Mouse (Mus musculus): ENCODE results near the gene Olfr1198. TPM values are rescaled to one million over a fixed set of nuclear protein-coding genes. Genes with fewer than 3 reads are reported as not detected.

Gene Olfr1198
- not detected in 2 replicates for polyA plus RNA-seq (2015; fragmentation: Nextera tagmentation; extraction: Ambion mirVana)

DNA sequence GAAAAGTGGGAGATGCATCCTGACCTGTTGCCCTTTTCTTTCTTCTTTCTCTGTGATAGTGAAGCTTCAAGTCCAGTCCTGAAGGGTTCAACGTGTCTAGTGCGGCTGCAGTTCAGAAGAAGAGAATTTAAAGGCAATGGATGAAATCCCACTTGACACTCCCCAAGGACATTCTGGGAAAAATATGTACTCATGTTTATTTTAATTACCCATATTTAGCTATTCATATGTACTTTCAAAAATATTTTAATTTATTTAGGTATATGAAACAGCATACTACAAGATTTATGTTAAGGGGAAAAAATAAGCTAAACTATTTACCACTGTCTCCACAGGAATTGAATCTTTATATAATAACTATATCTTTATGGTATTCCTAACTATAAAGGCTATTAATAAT lies at the start of gene Olfr1198:
Olfr1198 (minus strand) TSS at position 101 of the 400 bp plus-strand sequence.
- H3K27ac ChIP-seq, result no peak within 1 kb of the TSS
- no peaks in the 10 kb centered on the region for H3K9me3 ChIP-seq
- H3K36me3 ChIP-seq, result no peaks in the 10 kb centered on the region
- H3K4me1 ChIP-seq (replicated peaks), result no peaks in the 10 kb centered on the region
- H3K27me3 ChIP-seq, result no peaks in the 10 kb centered on the region
- H3K4me2 ChIP-seq (replicated peaks), result no peak within 1 kb of the TSS
- H3K9ac ChIP-seq (replicated peaks), result no peak within 1 kb of the TSS
- ATAC-seq, result no peak
- no peak within 1 kb of the TSS for H3K4me3 ChIP-seq (replicated peaks)
- WGBS, result 90% methylated on average over 2 of the region's 2 CpGs

DNA sequence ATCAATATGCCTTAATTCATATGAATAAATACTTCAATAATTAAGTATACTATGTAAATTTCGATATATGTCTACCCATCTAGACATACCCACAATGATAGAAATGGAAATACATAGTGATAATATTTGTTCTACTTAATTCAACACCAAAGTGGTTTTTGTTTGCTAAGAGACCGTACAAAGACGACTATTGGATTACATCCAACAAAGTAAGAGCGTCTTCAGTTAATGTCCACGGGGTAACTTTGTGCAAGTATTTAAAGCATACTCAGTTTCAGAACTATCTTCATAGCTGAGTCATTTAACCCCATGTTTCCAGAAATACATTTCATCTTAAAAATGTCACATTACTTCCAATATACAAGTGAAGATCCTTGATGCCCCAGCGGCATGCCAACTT lies 41.6 kb upstream of the Olfr1198 start, which contains the start of gene Olfr1201:
Olfr1201 (plus strand) TSS at position 301 of the 400 bp plus-strand sequence.
- ATAC-seq, result no peak
- Histone ChIP-seq H3K4me3 (replicated peaks) (no peak within 1 kb of the TSS), H3K9me3 (no peaks in the 10 kb centered on the region), H3K36me3 (no peaks in the 10 kb centered on the region), H3K27me3 (no peaks in the 10 kb centered on the region), H3K9ac (replicated peaks) (no peak within 1 kb of the TSS), H3K4me1 (replicated peaks) (no peaks in the 10 kb centered on the region), H3K4me2 (replicated peaks) (no peak within 1 kb of the TSS), H3K27ac (no peak within 1 kb of the TSS)
- 83% methylated on average over 6 of the region's 6 CpGs for WGBS

DNA sequence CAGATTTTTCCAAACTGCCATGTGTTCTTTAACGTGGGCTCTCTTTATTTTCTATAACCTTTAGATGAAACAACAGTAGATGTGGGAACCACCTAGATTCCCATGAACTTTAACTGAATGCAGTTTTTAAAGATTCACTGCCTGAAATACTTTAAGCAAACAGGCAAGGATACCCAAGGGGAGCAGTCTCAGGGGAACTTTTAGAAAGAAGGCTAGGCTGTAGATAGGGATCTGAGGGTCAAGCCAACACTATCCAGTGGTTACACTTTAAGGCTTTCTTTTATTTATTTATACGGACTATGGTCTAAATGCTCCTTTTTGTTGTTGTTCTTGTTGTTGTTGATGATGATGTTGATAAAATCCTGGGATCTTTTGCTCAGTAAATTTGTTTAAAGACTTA lies 19.2 kb upstream of the Olfr1198 start, which contains the start of gene Olfr1200:
Olfr1200 (minus strand) TSS at position 101 of the 400 bp plus-strand sequence.
- Histone ChIP-seq H3K9ac (replicated peaks) (no peak within 1 kb of the TSS), H3K4me1 (replicated peaks) (no peaks in the 10 kb centered on the region), H3K36me3 (no peaks in the 10 kb centered on the region), H3K4me2 (replicated peaks) (no peak within 1 kb of the TSS), H3K27me3 (no peaks in the 10 kb centered on the region), H3K9me3 (no peaks in the 10 kb centered on the region), H3K27ac (no peak within 1 kb of the TSS), H3K4me3 (replicated peaks) (no peak within 1 kb of the TSS)
- ATAC-seq, result no peak
- WGBS, result 87% methylated on average over 2 of the region's 2 CpGs

DNA sequence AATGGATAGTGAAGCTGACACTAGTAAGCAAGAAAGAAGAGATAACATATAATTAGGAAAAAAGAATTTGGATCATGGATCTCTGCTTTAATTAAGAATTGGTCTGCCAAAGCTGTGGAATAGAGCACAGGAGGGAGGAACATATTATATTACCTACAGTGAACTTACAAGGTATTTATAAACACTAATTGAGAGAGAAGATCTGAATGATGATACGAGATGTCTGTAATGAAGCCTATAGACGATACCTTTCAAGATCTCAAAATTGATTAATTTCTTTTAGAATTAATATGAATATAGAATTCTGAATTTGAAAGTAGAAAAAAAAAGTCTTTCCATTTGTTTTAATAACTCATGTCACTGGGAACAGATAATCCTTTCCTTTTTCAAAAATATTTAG lies 9.2 kb upstream of the Olfr1198 start, which contains the start of gene Olfr1199:
Olfr1199 (minus strand) TSS at position 101 of the 400 bp plus-strand sequence.
- H3K4me2 ChIP-seq (replicated peaks), result no peak within 1 kb of the TSS
- 93% methylated on average over 2 of the region's 2 CpGs for WGBS
- no peak within 1 kb of the TSS for H3K27ac ChIP-seq
- no peak within 1 kb of the TSS for H3K9ac ChIP-seq (replicated peaks)
- no peaks in the 10 kb centered on the region for H3K36me3 ChIP-seq
- H3K9me3 ChIP-seq, result no peaks in the 10 kb centered on the region
- H3K4me1 ChIP-seq (replicated peaks), result no peaks in the 10 kb centered on the region
- no peak for ATAC-seq
- no peak within 1 kb of the TSS for H3K4me3 ChIP-seq (replicated peaks)
- no peaks in the 10 kb centered on the region for H3K27me3 ChIP-seq

DNA sequence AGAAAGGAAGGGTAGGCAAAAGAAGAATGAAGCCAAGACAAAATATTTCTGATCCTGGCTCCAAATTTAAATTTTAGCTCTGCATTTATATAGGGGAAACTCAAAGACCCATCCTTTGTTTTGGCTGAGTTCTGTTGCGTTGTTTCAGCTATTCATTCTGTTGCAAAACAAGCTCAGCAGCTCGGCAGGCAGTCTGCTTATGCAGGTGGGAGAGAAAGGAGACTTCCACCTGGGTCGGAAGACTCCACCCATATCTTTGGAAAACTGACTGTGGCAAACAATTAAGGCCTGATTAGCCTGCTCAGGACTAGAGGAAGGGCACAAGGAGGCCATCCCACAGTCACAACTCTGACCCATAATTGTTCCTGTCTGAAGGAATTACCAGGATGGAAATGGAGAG lies 7.8 kb downstream of the Olfr1198 start:
- 69% methylated on average over 3 of the region's 3 CpGs for WGBS
- no peak overlapping the region for H3K4me3 ChIP-seq (replicated peaks)
- H3K9me3 ChIP-seq, result no peaks in the 10 kb centered on the region
- no peaks in the 10 kb centered on the region for H3K4me1 ChIP-seq (replicated peaks)
- H3K27ac ChIP-seq, result no peak overlapping the region
- no peaks in the 10 kb centered on the region for H3K36me3 ChIP-seq
- no peak overlapping the region for H3K9ac ChIP-seq (replicated peaks)
- ATAC-seq, result no peak
- H3K27me3 ChIP-seq, result no peaks in the 10 kb centered on the region
- no peak overlapping the region for H3K4me2 ChIP-seq (replicated peaks)

DNA sequence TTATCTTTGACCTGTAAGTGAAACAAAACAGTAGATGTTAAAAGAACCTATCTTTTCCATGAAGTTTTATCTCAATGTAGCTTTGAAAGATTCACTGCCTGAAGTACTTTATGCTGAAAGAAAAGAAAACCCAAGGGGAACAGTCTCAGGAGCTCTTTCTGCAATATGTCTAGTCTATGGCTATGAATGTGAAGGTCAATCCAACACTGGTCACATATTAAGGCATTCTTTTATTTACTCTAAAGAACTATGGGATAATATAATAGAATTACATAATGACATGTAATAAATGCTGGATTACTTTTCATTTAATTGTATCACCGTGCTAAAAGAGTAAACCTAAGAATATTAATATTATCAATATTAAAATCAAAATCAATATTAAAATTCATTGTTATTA lies 18.9 kb downstream of the Olfr1198 start, which contains the start of gene Olfr1197:
Olfr1197 (minus strand) TSS at position 101 of the 400 bp plus-strand sequence.
- Histone ChIP-seq H3K4me1 (replicated peaks) (no peaks in the 10 kb centered on the region), H3K27me3 (no peaks in the 10 kb centered on the region), H3K4me2 (replicated peaks) (no peak within 1 kb of the TSS), H3K4me3 (replicated peaks) (no peak within 1 kb of the TSS), H3K27ac (no peak within 1 kb of the TSS), H3K9me3 (no peaks in the 10 kb centered on the region), H3K36me3 (no peaks in the 10 kb centered on the region), H3K9ac (replicated peaks) (no peak within 1 kb of the TSS)
- 84% methylated on average over 1 of the region's 1 CpGs for WGBS
- ATAC-seq, result no peak

DNA sequence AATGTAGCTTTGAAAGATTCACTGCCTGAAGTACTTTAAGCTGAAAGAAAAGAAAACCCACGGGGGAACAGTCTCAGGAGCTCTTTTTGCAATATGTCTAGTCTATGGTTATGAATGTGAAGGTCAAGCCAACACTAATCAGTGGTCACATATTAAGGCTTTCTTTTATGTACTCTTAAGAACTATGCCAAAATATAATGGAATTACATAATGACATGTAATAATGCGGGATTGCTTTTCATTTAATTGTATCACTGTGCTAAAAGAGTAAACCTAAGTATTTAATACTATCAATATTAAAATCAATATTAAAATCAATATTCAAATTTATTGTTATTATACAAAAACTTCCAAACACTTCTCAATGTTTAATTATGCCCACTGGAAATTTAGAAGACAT lies 46.7 kb downstream of the Olfr1198 start, which contains the start of gene Olfr1196:
Olfr1196 (minus strand) TSS at position 101 of the 400 bp plus-strand sequence.
- 92% methylated on average over 2 of the region's 2 CpGs for WGBS
- H3K4me1 ChIP-seq (replicated peaks), result no peaks in the 10 kb centered on the region
- no peaks in the 10 kb centered on the region for H3K9me3 ChIP-seq
- H3K9ac ChIP-seq (replicated peaks), result no peak within 1 kb of the TSS
- no peaks in the 10 kb centered on the region for H3K27me3 ChIP-seq
- H3K36me3 ChIP-seq, result no peaks in the 10 kb centered on the region
- H3K4me3 ChIP-seq (replicated peaks), result no peak within 1 kb of the TSS
- no peak for ATAC-seq
- no peak within 1 kb of the TSS for H3K27ac ChIP-seq
- H3K4me2 ChIP-seq (replicated peaks), result no peak within 1 kb of the TSS

Other genes with a start within 250 kb of the Olfr1198 start
- not detected in 2 replicates for gene Olfr1186, start 232.8 kb downstream of the Olfr1198 start, polyA plus RNA-seq (2015; fragmentation: Nextera tagmentation; extraction: Ambion mirVana)
- gene Olfr1188, start 194.4 kb downstream of the Olfr1198 start, polyA plus RNA-seq (2015; fragmentation: Nextera tagmentation; extraction: Ambion mirVana), result not detected in 2 replicates
- gene Olfr1189, start 164.9 kb downstream of the Olfr1198 start, polyA plus RNA-seq (2015; fragmentation: Nextera tagmentation; extraction: Ambion mirVana), result not detected in 2 replicates
- not detected in 2 replicates for gene Olfr1191-ps1, start 110.8 kb downstream of the Olfr1198 start, polyA plus RNA-seq (2015; fragmentation: Nextera tagmentation; extraction: Ambion mirVana)
- gene Olfr1192-ps1, start 102.9 kb downstream of the Olfr1198 start, polyA plus RNA-seq (2015; fragmentation: Nextera tagmentation; extraction: Ambion mirVana), result not detected in 2 replicates
- gene Olfr1193, start 75.7 kb downstream of the Olfr1198 start, polyA plus RNA-seq (2015; fragmentation: Nextera tagmentation; extraction: Ambion mirVana), result not detected in 2 replicates
- gene Olfr1195, start 62.2 kb downstream of the Olfr1198 start, polyA plus RNA-seq (2015; fragmentation: Nextera tagmentation; extraction: Ambion mirVana), result not detected in 2 replicates
- gene Olfr1196, start 46.8 kb downstream of the Olfr1198 start, polyA plus RNA-seq (2015; fragmentation: Nextera tagmentation; extraction: Ambion mirVana), result 0.11 TPM in 1 of 2 replicates, not detected in the other
- not detected in 2 replicates for gene Olfr1197, start 19.0 kb downstream of the Olfr1198 start, polyA plus RNA-seq (2015; fragmentation: Nextera tagmentation; extraction: Ambion mirVana)
- gene Olfr1199, start 9.1 kb upstream of the Olfr1198 start, polyA plus RNA-seq (2015; fragmentation: Nextera tagmentation; extraction: Ambion mirVana), result not detected in 2 replicates
- not detected in 2 replicates for gene Olfr1200, start 19.1 kb upstream of the Olfr1198 start, polyA plus RNA-seq (2015; fragmentation: Nextera tagmentation; extraction: Ambion mirVana)
- gene Olfr1201, start 41.7 kb upstream of the Olfr1198 start, polyA plus RNA-seq (2015; fragmentation: Nextera tagmentation; extraction: Ambion mirVana), result not detected in 2 replicates
- not detected in 2 replicates for gene Olfr1202, start 63.1 kb upstream of the Olfr1198 start, polyA plus RNA-seq (2015; fragmentation: Nextera tagmentation; extraction: Ambion mirVana)
- gene Olfr1205, start 78.4 kb upstream of the Olfr1198 start, polyA plus RNA-seq (2015; fragmentation: Nextera tagmentation; extraction: Ambion mirVana), result not detected in 2 replicates
- gene Olfr1204, start 97.9 kb upstream of the Olfr1198 start, polyA plus RNA-seq (2015; fragmentation: Nextera tagmentation; extraction: Ambion mirVana), result not detected in 2 replicates
- not detected in 2 replicates for gene Olfr1206, start 111.9 kb upstream of the Olfr1198 start, polyA plus RNA-seq (2015; fragmentation: Nextera tagmentation; extraction: Ambion mirVana)
- not detected in 2 replicates for gene Olfr1208, start 150.9 kb upstream of the Olfr1198 start, polyA plus RNA-seq (2015; fragmentation: Nextera tagmentation; extraction: Ambion mirVana)
- not detected in 2 replicates for gene Olfr1209, start 163.8 kb upstream of the Olfr1198 start, polyA plus RNA-seq (2015; fragmentation: Nextera tagmentation; extraction: Ambion mirVana)
- gene Olfr1211, start 186.7 kb upstream of the Olfr1198 start, polyA plus RNA-seq (2015; fragmentation: Nextera tagmentation; extraction: Ambion mirVana), result not detected in 2 replicates
- gene Olfr1212, start 202.6 kb upstream of the Olfr1198 start, polyA plus RNA-seq (2015; fragmentation: Nextera tagmentation; extraction: Ambion mirVana), result not detected in 2 replicates
- gene Gm13762, start 228.9 kb upstream of the Olfr1198 start, polyA plus RNA-seq (2015; fragmentation: Nextera tagmentation; extraction: Ambion mirVana), result not detected in 2 replicates
- not detected in 2 replicates for gene Olfr1214, start 241.3 kb upstream of the Olfr1198 start, polyA plus RNA-seq (2015; fragmentation: Nextera tagmentation; extraction: Ambion mirVana)